7 mouse cellular contexts compared by ENCODE assay signal in genomic region chr12:70975406-70975805, GRCm38 (mm10). TPM values are rescaled to one million over a fixed set of nuclear protein-coding genes. Genes with fewer than 3 reads are reported as not detected.
DNase-seq lines count a peak whose midpoint lies in the region; ATAC-seq and TF ChIP-seq lines count a peak whose summit lies in the region.

No protein-coding gene starts in this region.

- H3K4me1 ChIP-seq in spleen, adult 2 months (ENCODE audit: control insufficient read depth, insufficient read depth, insufficient read length): peaks cover 2% of the 10 kb centered on the region; the same call in 1 of the 2 replicates
- peaks cover 9% of the 10 kb centered on the region; the same call in 1 of the 2 replicates for H3K4me1 ChIP-seq in hindbrain, postnatal 0 days (ENCODE audit: insufficient read depth, low read length)

- TF ChIP-seq CTCF in spleen, adult 2 months (IDR thresholded peaks at IDR 0.05; ENCODE audit: extremely low read depth, insufficient read depth, insufficient read length, insufficient replicate concordance): no peak
- TF ChIP-seq CTCF in hindbrain, postnatal 0 days (IDR thresholded peaks at IDR 0.05; ENCODE audit: low read depth): no peak

- H3K4me3 ChIP-seq in spleen, adult 2 months (ENCODE audit: extremely low read depth, insufficient read depth, insufficient read length): peak overlapping the region; percentile 89
- H3K4me3 ChIP-seq in hindbrain, postnatal 0 days (ENCODE audit: low read length): peak overlapping the region; percentile 99

- no peaks in the 10 kb centered on the region for H3K27me3 ChIP-seq in spleen, adult 2 months (ENCODE audit: control insufficient read depth, insufficient read depth, low read length)
- no peaks in the 10 kb centered on the region for H3K27me3 ChIP-seq in hindbrain, postnatal 0 days (ENCODE audit: insufficient read depth, low read length)

- 18% methylated on average over 10 of the region's 10 CpGs for WGBS in spleen, adult 2 months
- 31% methylated on average over 10 of the region's 10 CpGs for WGBS in hindbrain, postnatal 0 days

- peaks cover 7% of the 10 kb centered on the region for H3K36me3 ChIP-seq in spleen, adult 2 months (ENCODE audit: control insufficient read depth, insufficient read depth, low read length)
- H3K36me3 ChIP-seq in hindbrain, postnatal 0 days (ENCODE audit: insufficient read depth, low read length): no peaks in the 10 kb centered on the region; the same call in 1 of the 2 replicates

- ATAC-seq in hindbrain, postnatal 0 days: no peak
- no peak for ATAC-seq in monocyte, adult 5-6 weeks (replicated peaks; ENCODE audit: insufficient number of reproducible peaks, low FRiP score, low TSS enrichment, poor library complexity, severe bottlenecking)
- no peak for ATAC-seq in activated CD4-positive, CD25-positive, alpha-beta regulatory T cell, adult 4 months

- peak overlapping the region; percentile 73 for H3K4me2 ChIP-seq in hindbrain, postnatal 0 days (ENCODE audit: low read depth, low read length)

- no peak for TF ChIP-seq POLR2A in spleen, adult 2 months (IDR thresholded peaks at IDR 0.05; ENCODE audit: low read depth, low read length)

- H3K9ac ChIP-seq in hindbrain, postnatal 0 days (replicated peaks; ENCODE audit: low read length): peak overlapping the region; percentile 99

- H3K9me3 ChIP-seq in hindbrain, postnatal 0 days (ENCODE audit: low read length): no peaks in the 10 kb centered on the region

- peak overlapping the region; percentile 92; the same call in 1 of the 2 replicates for H3K27ac ChIP-seq in spleen, adult 2 months (ENCODE audit: insufficient read depth, low read length)
- H3K27ac ChIP-seq in hindbrain, postnatal 0 days: peak overlapping the region; percentile 99

- DNase-seq in spleen, adult 2 months (ENCODE audit: low read depth in 1 of 2, low spot score in 2 of 2): no peak
- no peak for DNase-seq in spleen, postnatal 14 days (ENCODE audit: low spot score in 2 of 2)
- DNase-seq in embryo, embryonic 11.5 days (ENCODE audit: low read depth, low spot score): peak; percentile 22
- no peak for DNase-seq in hindbrain, postnatal 0 days (ENCODE audit: low spot score)
- peak; percentile 29 for DNase-seq in neural tube, embryonic 10.5 days (ENCODE audit: extremely low spot score, low spot score)

RNA-seq across cellular contexts. Expression of gene Psma3, which starts 1.0 kb away (rescaled TPM):
- 9.9 and 11.0 TPM in 2 replicates for polyA plus RNA-seq in spleen, adult 2 months (2012; rRNA removed)
- total RNA-seq in hindbrain, postnatal 0 days (2014; rRNA removed): 99.7 and 118 TPM in 2 replicates
- polyA plus RNA-seq in hindbrain, postnatal 0 days (2015; fragmentation: Nextera tagmentation; extraction: Ambion mirVana): 533 and 543 TPM in 2 replicates
- 262 to 390 TPM (median 305 TPM) in 3 replicates for total RNA-seq in monocyte, adult 5-6 weeks (2017)
- polyA plus RNA-seq in activated CD4-positive, CD25-positive, alpha-beta regulatory T cell, adult 4 months (2017; shearing (Covaris generic)): 100 to 1,000 TPM; 350 to 389 TPM

RNA-seq across cellular contexts. Expression of gene Actr10, which starts 37.7 kb away (rescaled TPM):
- polyA plus RNA-seq in spleen, adult 2 months (2012; rRNA removed): 7.2 and 9.4 TPM in 2 replicates
- total RNA-seq in hindbrain, postnatal 0 days (2014; rRNA removed): 111 and 123 TPM in 2 replicates
- 173 and 176 TPM in 2 replicates for polyA plus RNA-seq in hindbrain, postnatal 0 days (2015; fragmentation: Nextera tagmentation; extraction: Ambion mirVana)
- 46.0 to 74.1 TPM (median 73.9 TPM) in 3 replicates for total RNA-seq in monocyte, adult 5-6 weeks (2017)
- polyA plus RNA-seq in activated CD4-positive, CD25-positive, alpha-beta regulatory T cell, adult 4 months (2017; shearing (Covaris generic)): 100 to 1,000 TPM; 216 to 267 TPM

RNA-seq across cellular contexts. Expression of gene Arid4a, which starts 40.4 kb away (rescaled TPM):
- polyA plus RNA-seq in spleen, adult 2 months (2012; rRNA removed): 4.7 and 5.0 TPM in 2 replicates
- 4.7 and 7.1 TPM in 2 replicates for total RNA-seq in hindbrain, postnatal 0 days (2014; rRNA removed)
- 32.7 and 41.4 TPM in 2 replicates for polyA plus RNA-seq in hindbrain, postnatal 0 days (2015; fragmentation: Nextera tagmentation; extraction: Ambion mirVana)
- 91.2 to 156 TPM (median 106 TPM) in 3 replicates for total RNA-seq in monocyte, adult 5-6 weeks (2017)
- 10 to 100 TPM; 80.2 to 95.9 TPM for polyA plus RNA-seq in activated CD4-positive, CD25-positive, alpha-beta regulatory T cell, adult 4 months (2017; shearing (Covaris generic))

Comparison
In these comparisons a context has a peak if more than half of its experiments do, and no peak if none do; other contexts are left out.
1. DNase-seq: peak in embryo, embryonic 11.5 days (single experiment) and neural tube, embryonic 10.5 days (single experiment); none in spleen, adult 2 months (0 of 2), spleen, postnatal 14 days (0 of 2) and hindbrain, postnatal 0 days (single experiment).
2. RNA of gene Psma3, which starts 1.0 kb away (polyA plus RNA-seq): 533 to 543 TPM in hindbrain, postnatal 0 days and 350 to 389 TPM in activated CD4-positive, CD25-positive, alpha-beta regulatory T cell, adult 4 months; 9.9 to 11.0 TPM in spleen, adult 2 months; every median in the first group is over 10 times any median in the second.
3. RNA of gene Actr10, which starts 37.7 kb away (polyA plus RNA-seq): 216 to 267 TPM in activated CD4-positive, CD25-positive, alpha-beta regulatory T cell, adult 4 months and 173 to 176 TPM in hindbrain, postnatal 0 days; 7.2 to 9.4 TPM in spleen, adult 2 months; every median in the first group is over 10 times any median in the second.